Mouse (Mus musculus) Muller cell, postnatal 12 days (primary cell): ENCODE measurements around the gene Gm49325.

Experiments
- DNase-seq: peaks from one replicate; pipeline ENCODE4 v3.0.0-alpha.2; 2015; ENCODE audit errors: inconsistent ontology term

Gene Gm49325

DNA sequence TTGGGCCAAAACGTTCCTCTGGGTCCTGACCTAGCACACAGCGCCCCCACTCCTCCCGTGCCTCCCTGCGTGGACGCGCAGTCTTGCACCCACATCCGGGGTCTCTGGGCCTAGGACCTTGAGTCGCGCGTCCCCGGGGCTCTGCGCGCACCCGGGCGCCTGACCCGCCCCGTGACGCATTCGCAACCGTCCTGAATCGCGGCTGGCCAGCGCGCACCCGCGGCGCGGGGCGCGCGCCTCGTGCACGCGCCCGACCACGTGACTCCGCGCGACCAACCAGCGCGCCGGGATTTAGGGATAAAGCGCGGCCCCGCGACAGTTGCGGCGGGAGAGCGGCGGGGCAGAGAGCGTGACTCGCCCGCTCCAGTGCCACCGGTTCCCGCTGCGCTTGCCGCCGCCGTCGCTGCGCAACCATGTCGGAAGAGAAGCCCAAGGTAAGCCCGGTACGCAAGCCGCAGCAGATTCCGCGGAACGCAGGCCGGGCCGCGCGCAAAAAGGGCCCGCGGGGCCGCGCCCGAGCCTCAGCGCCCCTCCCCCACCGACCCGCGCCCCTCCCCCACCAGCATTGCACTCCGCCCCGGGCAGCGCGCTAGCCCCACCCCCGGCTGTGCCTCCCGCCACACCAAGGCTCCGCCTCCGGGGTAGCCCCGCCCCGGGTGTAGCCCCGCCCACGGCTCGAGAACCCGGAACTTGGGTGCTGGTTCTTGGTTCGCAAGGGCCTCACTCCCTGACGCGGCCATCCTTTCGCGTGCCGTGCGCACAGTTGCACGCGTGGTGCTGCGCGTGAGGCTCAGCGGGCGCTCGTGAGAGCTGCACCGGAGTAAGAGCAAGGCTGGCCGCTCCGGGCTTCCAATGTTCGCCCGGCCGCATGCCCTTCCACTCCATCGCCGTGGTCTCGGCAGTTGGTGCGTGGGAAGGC lies at the start of gene Gm49325, which contains the start of gene Sumo3:
Gene Gm49325, plus strand, starts transcription at position 290 of the 919 bp plus-strand sequence.
Gene Sumo3, plus strand, starts transcription at position 190 of the 919 bp plus-strand sequence.
- DNase-seq, result peak; percentile 97

DNA sequence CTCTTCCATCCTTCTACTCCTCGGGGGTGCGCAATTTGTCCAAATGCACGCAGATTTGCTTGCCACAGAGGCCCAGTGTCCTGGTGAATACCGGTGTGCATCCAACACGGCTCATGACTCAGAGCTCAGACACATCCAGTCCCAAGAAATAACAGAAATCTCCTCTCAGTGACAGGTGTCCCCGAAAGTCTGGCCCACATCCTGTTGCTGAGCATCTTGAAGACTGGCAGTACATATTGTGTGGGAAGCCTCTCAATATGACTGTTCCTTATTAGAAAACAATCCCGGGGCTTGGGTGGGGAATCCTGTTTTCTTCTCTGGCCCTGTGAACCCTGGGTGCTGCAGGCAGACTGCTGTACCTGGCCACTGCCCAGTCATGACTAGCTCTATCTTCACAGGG lies 49.4 kb upstream of the Gm49325 start:
- no peak for DNase-seq

DNA sequence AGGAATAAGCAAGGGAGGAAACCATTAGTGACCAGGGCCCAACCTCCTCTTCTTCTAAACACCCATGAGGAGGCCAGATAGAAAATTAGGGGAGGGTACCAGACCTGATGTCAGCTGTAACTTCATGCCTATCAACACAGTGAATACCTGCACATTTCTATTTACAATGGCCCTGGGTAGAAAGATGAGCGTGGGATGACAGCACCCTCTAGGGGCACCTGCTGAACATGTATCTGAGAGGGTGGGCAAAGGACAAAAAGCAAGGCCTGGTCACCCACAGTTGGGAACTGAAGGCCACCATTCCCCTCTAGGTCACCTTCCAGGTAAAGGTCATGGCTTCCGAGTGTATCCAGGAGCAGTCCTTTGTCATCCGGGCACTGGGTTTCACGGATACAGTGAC lies 48.4 kb upstream of the Gm49325 start:
- no peak for DNase-seq

- DNase-seq, result no peak
Observed at GRCm38 (mm10) chr10:77560090-77560489, 45.9 kb upstream of the Gm49325 start.

- DNase-seq, result no peak
Observed at GRCm38 (mm10) chr10:77560830-77561229, 45.2 kb upstream of the Gm49325 start.

DNA sequence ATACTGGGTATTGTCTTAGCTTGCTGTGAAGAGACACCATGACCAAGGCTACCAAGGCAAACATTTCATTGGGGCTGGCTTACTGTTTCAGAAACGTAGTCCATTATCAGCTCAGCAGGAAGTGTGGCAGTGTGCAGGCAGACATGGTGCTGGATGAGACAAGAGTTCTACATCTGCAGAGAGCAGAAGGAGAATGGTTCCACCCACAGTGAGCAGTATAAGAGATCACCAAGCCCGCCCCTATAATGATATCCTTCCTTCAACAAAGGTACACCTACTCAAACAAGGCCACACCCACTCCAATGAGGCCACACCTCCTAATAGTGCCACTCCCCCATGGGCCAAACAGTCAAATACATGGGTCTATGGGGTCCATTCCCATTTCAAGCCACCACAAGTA lies 44.5 kb upstream of the Gm49325 start:
- DNase-seq, result no peak

DNA sequence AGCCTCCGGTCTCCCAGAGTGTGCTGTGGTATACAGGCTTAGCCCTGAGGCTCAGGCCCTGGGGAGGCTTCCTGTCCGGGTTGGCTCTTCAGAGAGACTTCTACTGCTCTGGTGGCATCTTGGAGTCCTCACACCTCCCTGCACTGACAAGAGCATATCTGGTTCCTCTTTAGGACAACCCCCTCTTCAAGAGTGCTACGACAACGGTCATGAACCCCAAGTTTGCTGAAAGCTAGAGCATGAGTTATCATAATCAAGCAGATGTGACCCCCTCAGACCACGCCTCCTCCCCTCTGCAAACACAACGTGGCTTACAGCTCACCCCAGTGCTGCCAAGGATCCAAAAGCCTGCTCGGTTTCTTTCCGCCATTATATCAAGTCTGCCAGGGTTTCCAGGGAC lies 41.0 kb upstream of the Gm49325 start:
- no peak for DNase-seq

- no peak for DNase-seq
Observed at GRCm38 (mm10) chr10:77566651-77567050, 39.3 kb upstream of the Gm49325 start.

DNA sequence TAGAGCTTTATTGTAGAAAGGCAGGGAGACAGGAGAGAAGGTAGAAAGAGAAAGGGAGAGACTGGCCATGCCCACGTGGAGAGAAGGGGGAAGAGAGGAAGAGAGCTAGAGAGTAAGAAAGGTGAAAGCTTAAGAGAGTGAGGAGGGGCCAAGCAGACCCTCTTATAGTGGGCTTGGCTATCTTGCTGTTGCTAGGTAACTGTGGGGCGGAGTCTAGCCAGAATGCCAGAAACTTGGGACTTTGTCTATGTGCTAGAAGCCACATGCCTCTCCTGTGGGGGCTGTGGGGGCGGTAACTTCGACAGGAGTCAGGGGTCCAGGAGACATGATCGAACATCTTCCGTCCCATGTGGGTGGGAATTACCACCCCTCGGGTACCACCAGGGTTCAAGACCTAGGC lies 36.5 kb upstream of the Gm49325 start:
- DNase-seq, result no peak

DNA sequence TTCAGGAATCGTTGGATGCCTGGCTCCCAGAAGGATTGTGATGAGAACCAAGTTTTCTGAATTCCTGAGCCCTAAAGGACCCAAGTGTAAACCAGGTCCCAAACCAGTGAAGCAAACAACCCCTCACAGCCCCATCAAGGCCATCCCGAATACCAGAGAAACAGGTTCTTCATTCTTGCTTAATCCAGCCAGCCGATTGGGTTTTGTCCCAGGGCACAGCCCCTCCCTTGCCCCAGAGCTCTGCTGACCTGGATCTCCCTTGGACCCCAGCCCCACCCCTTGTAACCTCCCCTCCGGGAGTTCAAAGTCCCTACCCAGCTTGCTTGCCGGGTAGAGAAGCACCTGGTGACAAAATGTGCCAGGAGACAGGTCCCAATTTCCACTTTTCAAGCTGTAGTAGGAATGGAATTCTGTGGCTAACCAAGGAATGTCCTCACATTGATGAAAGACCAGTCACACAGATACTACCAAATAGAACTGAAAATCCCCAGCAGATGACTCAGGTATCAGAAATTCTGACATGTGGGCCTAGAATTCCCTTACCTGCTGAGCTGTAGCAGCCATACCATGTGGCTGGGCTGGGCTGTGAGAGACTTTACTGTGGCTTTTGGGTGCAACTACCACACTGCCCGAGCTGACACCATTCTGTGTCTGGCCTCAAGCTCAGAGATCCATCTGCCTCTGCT lies 35.9 kb upstream of the Gm49325 start:
- DNase-seq, result peak; percentile 96

- DNase-seq, result no peak
Observed at GRCm38 (mm10) chr10:77572225-77572624, 33.8 kb upstream of the Gm49325 start.

DNA sequence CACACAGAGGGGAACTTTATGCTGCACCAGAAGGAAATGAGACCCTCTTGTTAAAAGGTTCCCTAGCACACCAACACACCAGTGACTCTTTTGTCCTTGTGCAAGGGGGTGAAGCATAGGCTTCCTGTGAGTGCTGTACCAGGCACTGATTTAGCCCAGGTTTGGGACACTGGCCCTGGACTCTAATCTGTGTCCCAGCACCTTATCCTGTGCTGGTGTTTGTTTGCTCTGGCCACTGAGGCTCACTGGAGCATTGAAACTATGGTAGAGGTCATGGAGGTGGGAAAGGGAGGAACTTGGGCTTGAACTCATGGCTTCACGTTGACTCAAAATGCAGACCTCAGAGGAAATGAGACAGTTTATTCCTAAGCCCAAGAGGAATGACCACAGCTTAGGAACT lies 32.8 kb upstream of the Gm49325 start:
- DNase-seq, result no peak

DNA sequence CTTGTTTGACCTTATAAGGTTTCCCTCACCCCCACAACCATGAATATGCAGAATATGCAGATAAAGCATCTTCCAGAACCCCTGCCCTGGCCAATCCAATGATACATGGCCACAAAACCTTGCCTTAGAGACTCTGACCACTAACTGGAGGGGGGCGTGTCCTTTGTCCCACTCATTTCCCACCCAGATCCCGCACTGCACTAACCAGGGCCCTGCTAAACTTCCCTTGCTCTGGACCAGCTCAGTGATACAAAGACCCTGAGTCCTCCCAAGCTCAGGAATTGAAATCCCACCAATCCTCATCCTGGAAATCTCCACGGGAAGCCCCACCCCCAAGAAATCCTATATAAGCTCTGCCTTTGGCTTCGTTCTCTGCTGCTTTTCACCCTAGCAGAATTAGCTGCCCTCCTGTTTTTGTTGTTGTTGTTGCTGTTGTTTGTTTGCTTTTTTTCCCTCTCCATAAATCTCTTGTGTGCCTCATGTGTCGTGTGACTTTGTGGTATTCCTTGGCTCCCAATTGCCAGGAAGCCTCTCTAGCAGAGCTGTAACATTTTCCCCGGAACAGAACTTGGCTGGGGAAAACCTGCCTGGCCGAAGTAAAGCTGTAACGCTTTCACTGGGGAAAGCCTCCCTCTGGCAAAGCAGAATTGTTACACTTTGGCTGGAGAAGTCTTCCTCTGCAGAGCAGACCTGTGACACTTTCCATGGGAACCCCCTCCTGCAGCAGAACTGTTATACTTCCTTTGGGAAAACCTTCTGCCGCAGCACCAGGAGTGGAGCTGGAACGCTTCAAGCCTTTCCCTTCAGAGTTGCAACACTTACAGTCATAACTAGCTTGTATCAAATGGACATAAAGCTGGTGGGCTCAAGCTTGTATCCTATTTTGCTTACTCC lies 25.7 kb upstream of the Gm49325 start:
- DNase-seq, result no peak

DNA sequence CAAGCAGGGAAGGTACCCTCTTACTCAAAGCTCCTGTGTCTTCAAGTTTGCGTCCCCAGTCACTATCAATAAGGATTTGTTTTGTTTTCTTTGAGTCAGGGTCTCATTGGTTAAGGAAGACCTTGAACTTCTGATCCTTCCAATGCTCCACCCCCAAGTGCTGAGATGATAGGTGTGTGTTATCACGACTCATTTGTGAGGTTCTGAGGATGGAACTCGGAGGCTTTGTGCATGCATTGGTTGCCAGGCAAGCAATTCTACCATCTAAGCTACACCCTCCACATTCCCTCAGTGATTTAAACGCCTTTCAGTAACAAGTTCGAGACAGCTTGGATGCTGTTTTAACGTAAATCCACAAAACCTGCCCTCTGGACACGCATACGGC lies 25.0 kb upstream of the Gm49325 start:
- DNase-seq, result no peak

DNA sequence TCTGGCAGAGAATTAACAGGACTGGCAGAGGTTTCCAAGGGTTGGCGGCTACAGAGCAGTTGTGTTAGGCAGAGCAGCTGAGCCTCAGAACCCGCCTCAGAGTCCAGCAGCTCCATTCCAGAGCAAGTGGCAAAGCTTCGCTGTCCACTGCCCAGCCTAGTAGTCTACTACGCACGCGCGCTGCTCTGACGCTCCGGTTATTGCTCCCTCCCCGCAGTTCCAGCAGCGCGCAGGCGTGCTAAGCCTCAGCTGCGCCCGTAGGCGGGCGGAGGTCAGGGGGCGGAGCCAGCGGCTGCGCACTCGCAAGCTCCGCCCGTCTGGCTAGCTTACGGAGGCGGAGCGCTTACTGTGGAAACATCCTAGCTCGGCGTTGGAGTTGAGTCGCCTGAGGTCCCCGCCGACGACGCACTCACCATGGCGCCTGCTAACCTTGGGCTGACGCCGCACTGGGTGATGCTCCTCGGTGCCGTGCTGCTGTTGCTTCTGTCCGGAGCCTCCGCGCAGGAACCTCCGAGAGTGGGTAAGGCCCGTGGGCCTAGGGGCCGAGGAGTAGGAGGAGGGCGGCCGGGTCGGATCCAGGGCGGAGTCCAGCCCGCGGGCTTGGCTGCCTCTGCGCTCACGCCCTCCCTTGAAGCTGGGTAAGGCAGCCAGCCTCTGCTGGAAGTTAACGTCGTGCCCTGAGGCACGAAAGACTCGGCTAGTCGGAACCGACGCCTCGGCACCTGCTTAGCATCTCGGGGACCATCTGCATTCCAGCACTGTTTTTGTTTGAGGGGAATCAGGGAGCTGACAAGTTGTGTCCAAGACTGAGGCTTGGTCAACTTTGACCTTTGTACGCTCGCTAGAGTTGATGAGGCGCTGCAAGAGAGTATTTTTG lies 24.4 kb upstream of the Gm49325 start, which contains the start of gene Pttg1ip:
Gene Pttg1ip, plus strand, starts transcription at position 313 of the 877 bp plus-strand sequence.
- DNase-seq, result peak; percentile 98

- DNase-seq, result no peak
Observed at GRCm38 (mm10) chr10:77582285-77582618, 23.7 kb upstream of the Gm49325 start.

DNA sequence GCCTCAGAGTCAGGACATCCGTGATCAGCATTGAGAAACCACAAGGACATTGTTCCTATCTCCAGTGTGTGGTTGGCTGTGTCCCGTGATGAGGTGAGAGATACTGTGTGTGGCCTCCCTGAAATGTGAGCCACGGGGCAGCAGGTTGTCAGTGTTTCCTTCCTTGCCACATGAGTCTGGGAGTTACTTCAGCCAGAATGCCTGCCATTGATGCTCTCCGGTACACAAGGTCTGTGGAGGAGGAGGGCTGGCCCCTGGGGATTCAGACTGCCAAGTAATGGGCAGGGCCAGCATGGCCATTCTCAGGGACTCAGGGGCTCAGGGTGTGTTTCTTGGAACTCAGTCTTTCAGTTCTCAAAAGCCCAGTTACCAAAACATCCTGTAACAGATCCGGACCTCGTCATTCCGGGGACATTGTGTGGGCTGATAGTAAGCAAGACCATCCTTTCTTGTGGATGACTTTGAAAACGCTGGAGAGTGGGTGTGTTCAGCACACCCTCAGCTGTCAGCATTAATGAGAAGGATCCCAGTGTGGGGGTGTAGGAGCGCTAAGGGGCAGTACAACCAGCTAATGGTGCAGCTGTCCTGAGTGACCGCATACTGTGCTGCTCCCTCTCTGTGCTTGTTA lies 22.1 kb upstream of the Gm49325 start:
- peak; percentile 75 for DNase-seq

DNA sequence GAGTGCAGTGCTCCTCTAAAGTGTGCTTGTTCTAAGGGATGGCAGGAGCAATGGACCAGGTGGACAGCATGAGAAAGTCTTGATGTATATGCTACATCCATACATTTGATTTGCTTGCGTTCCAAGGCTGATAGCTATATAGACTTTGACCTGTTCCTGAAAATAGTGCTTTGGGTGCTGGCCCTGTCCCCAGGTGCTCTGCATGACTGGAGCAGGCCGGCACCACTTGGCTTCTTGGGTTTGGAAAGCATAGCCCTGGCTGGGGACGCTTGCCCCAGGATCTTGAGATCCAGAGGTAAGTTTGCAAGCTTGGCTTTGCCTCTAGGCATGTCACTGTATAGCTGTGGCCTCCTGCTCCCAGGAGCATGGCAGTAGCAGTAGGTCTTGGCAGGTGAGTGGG lies 19.4 kb upstream of the Gm49325 start:
- no peak for DNase-seq

- DNase-seq, result no peak
Observed at GRCm38 (mm10) chr10:77587091-77587775, 18.8 kb upstream of the Gm49325 start.

DNA sequence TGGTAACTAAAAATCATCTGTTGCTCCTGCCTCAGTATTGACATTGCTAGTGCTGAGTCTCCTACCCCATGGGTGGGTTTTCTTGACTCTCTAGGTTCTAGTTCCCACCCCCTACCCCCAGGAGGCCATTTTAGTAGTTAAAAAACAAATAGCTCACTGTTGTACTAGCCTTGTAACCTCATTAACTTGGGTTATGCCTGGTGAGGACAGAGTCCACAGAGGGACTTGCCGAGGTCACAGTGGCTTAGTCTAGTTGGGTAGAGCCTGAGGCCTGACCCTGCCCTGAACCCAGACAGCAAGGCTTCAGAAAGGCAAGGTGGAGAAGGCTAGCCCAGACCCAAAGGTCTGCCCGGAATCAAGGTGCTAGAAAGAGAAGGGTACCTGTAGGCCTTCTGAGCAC lies 18.0 kb upstream of the Gm49325 start:
- DNase-seq, result no peak
